Mouse (Mus musculus) embryo, embryonic 10.5 days (tissue): ENCODE results near the gene Minos1.
A peak's percentile ranks its signal among the peaks of the same experiment; 100 is the strongest.

Source experiments
- DNase-seq: peaks from one replicate; pipeline ENCODE4 v3.0.0-alpha.2; 2015; ENCODE audit warnings: low spot score

The Minos1 gene

DNA sequence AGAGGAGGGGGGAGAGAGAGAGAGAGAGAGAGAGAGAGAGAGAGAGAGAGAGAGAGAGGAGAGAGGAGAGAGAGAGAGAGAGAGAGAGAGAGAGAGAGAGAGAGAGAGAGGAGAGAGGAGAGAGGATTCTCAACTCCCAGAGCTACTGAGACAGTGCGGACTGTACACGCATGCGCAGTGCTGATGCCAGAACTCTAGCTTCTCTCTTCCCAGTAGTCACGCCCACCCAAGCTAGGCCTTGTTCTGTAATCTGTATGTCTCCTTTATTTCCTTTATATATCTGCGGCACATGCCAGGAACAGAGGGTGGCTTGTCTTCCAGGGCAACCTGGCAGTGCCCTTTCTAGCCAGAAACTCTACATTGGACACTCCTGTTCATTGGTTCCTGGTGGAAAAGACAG, 66.1 kb downstream of the Minos1 start:
- DNase-seq = no peak

DNA sequence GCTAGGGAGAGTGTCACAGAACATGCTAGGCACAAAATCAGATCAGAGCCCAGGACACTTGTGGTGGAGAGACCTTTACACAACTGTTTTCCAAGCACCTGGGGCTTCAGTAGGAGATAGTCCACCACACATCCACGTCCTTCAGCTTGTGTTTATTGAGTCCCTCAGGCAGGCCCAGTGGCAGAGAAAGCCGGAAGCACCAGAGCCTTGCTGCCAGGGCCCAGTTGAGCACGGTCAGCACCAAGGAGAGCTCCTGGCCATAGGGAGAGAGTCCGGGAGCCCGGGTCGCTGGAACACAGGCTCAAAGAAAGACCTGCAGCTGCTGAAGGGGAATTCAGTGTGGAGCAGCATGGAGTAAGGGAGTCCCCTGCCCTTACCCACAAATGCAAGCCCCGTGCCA, 71.3 kb downstream of the Minos1 start:
- DNase-seq = peak; percentile 81

- no peak for DNase-seq
Observed at GRCm38 (mm10) chr4:139058029-139058428, 72.9 kb downstream of the Minos1 start.

DNA sequence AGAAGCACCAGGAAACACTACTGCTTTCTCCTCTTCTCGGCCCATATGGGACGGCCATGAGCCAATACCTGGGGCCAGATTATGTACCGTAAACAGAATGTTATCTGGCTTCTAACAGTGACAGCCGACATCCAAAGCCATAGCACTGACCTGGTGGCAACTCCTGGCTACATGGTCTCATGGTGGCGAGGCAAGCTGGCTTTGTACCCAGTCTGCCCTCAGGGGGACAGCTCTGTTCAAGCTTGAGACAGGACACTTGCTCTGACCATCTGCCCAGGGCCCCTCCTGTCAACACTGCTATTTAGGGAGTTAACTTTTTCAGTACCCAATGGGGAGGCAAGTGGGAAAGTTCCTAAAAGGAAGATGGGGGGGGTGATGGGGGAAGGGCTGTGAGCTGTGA, 73.6 kb downstream of the Minos1 start:
- no peak for DNase-seq

DNA sequence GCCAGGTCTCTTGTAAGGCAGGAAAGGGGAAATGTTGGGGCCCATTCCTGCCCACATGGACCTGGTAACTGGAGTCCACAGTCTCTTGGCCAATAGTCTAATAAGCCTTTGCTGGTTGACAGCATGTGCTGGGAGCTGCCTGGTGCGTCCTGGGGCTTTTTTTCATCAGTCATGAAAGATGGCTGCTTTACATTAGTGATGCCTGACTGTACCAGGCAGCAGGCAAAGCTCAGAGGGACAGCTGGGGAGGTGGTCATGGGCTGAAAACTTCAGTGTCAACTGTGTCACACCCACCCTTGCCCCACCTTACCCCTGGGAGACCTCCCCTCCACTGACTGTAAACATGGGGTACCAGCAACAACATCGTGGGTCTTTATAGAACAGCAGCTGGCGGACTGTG, 75.2 kb downstream of the Minos1 start:
- no peak for DNase-seq

DNA sequence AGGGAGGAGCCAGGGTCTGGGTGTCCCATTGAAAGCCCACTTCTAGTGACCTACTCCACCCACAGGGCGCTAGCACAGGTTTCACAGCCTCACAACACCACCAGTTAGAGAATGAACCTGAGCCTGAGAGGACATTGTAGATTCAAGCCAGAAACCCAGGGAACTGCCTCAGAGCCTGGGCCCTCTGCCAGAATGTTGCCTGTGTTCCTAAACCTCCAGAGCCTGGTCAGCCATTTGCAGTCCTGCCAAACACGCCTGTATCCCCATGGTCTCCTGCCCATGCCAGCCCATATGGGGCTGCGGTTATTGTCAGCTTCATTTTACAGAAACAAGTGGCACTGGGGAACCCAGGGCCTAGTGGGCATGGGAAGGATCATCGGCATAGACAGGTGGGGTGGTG, 75.6 kb downstream of the Minos1 start:
- no peak for DNase-seq

DNA sequence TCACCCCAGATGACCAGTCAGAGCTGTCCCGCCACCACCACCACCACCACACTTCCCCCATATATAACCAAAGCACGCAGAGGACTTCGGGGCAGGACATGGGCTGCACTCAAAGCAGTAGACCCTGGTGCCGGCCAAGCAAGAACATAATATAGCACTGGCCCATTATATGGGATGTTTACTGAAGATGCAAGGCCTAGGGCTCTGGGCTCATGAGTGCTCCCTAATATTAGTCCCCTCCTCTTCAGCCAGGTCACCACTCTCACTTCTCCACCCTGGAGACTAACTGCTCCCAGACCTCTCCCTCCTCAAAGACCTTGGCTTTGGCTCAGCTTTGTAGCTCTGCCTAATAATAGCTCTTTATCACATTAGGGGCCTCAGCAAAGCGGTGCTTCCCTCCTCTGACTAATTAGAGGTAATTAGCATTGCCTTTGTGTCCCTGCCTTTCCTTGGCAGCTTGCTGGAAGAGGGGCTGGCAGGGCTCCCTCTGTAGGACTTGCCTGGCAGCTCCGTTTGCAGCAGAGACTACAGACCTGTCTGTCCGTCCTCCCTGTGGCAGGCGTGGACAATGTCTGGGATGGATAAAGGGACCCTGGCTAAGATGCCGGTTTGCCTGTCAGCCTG, 76.5 kb downstream of the Minos1 start:
- DNase-seq = no peak

GRCm38 (mm10) chr4:139053391-139053790, 77.5 kb downstream of the Minos1 start:
- DNase-seq = no peak

DNA sequence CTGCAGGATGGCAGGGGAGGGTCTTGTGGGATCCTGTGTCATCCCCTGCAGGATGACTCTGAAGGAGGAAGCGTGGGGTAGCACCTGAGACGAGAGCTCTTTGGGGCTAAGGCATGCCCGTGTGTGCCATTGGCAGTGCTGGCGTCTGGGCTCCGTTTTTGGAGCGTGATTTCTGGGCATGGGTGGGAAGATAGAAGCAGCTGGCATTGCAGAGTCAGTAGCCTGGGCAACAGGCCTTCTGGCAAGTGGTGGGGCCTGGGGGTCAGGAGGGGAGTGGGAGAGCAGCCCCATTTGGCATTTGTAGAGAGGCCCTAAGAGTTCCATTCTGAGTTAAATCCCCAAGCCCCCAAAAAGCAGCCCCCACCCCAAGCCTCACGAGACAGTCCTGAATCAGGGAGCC, 78.1 kb downstream of the Minos1 start:
- DNase-seq = no peak
